Mouse (Mus musculus): Measurements from ENCODE around the gene Irf4.

Irf4 gene

GRCm38 (mm10) chr13:30762224-30762623 lies 13.2 kb downstream of the Irf4 start:
- no peak for DNase-seq (ENCODE audit: low read depth, low spot score)

GRCm38 (mm10) chr13:30764014-30764740 lies 15.2 kb downstream of the Irf4 start:
- no peak for DNase-seq (ENCODE audit: low read depth, low spot score)

GRCm38 (mm10) chr13:30765906-30766305 lies 16.9 kb downstream of the Irf4 start:
- no peak for DNase-seq (ENCODE audit: low read depth, low spot score)

GRCm38 (mm10) chr13:30766636-30767476 lies 17.8 kb downstream of the Irf4 start:
- no peak for DNase-seq (ENCODE audit: low read depth, low spot score)

GRCm38 (mm10) chr13:30767477-30768127 lies 18.6 kb downstream of the Irf4 start:
- no peak for DNase-seq (ENCODE audit: low read depth, low spot score)

GRCm38 (mm10) chr13:30776021-30776420 lies 27.0 kb downstream of the Irf4 start:
- DNase-seq (ENCODE audit: low read depth, low spot score): no peak

- no peak for DNase-seq (ENCODE audit: low read depth, low spot score)
Measured at GRCm38 (mm10) chr13:30777678-30778179, 28.7 kb downstream of the Irf4 start.

- no peak for DNase-seq (ENCODE audit: low read depth, low spot score)
Measured at GRCm38 (mm10) chr13:30781905-30782304, 32.9 kb downstream of the Irf4 start.

GRCm38 (mm10) chr13:30782419-30782818 lies 33.4 kb downstream of the Irf4 start:
- peak; percentile 13 for DNase-seq (ENCODE audit: low read depth, low spot score)

- no peak for DNase-seq (ENCODE audit: low read depth, low spot score)
Measured at GRCm38 (mm10) chr13:30785423-30786040, 36.5 kb downstream of the Irf4 start.

GRCm38 (mm10) chr13:30786235-30787035 lies 37.4 kb downstream of the Irf4 start:
- DNase-seq (ENCODE audit: low read depth, low spot score): no peak

GRCm38 (mm10) chr13:30787036-30787320 lies 38.0 kb downstream of the Irf4 start:
- no peak for DNase-seq (ENCODE audit: low read depth, low spot score)

- no peak for DNase-seq (ENCODE audit: low read depth, low spot score)
Measured at GRCm38 (mm10) chr13:30787556-30787955, 38.5 kb downstream of the Irf4 start.

GRCm38 (mm10) chr13:30787960-30788359 lies 38.9 kb downstream of the Irf4 start:
- DNase-seq (ENCODE audit: low read depth, low spot score): no peak

- DNase-seq (ENCODE audit: low read depth, low spot score): no peak
Measured at GRCm38 (mm10) chr13:30788421-30788820, 39.4 kb downstream of the Irf4 start.

GRCm38 (mm10) chr13:30790016-30790415 lies 41.0 kb downstream of the Irf4 start:
- DNase-seq (ENCODE audit: low read depth, low spot score): no peak

- no peak for DNase-seq (ENCODE audit: low read depth, low spot score)
Measured at GRCm38 (mm10) chr13:30792308-30792707, 43.3 kb downstream of the Irf4 start.

- no peak for DNase-seq (ENCODE audit: low read depth, low spot score)
Measured at GRCm38 (mm10) chr13:30792741-30793140, 43.7 kb downstream of the Irf4 start.

GRCm38 (mm10) chr13:30793196-30793595 lies 44.2 kb downstream of the Irf4 start:
- DNase-seq (ENCODE audit: low read depth, low spot score): no peak

- no peak for DNase-seq (ENCODE audit: low read depth, low spot score)
Measured at GRCm38 (mm10) chr13:30793616-30794015, 44.6 kb downstream of the Irf4 start.

- no peak for DNase-seq (ENCODE audit: low read depth, low spot score)
Measured at GRCm38 (mm10) chr13:30795960-30796359, 46.9 kb downstream of the Irf4 start.

All from forelimb bud, embryonic 11.5 days (tissue).